Mouse (Mus musculus): ENCODE measurements around the gene Tlr6.

Tlr6 gene

GRCm38 (mm10) chr5:64922891-64923381, 37.0 kb downstream of the Tlr6 start:
- no peak for DNase-seq

GRCm38 (mm10) chr5:64918616-64919597, 41.0 kb downstream of the Tlr6 start:
- no peak for DNase-seq

- no peak for DNase-seq
These were observed 42.2 kb downstream of the Tlr6 start for GRCm38 (mm10) chr5:64917721-64918120.

GRCm38 (mm10) chr5:64917161-64917560, 42.7 kb downstream of the Tlr6 start:
- DNase-seq, result no peak

GRCm38 (mm10) chr5:64908585-64909284, 51.2 kb downstream of the Tlr6 start:
- no peak for DNase-seq

- no peak for DNase-seq
These were observed 52.0 kb downstream of the Tlr6 start for GRCm38 (mm10) chr5:64907906-64908305.

- no peak for DNase-seq
These were observed 54.2 kb downstream of the Tlr6 start for GRCm38 (mm10) chr5:64905516-64906271.

All from cerebellum, adult 11-12 months (tissue).